7 mouse cellular contexts compared by ENCODE assay signal in the genomic region with DNA sequence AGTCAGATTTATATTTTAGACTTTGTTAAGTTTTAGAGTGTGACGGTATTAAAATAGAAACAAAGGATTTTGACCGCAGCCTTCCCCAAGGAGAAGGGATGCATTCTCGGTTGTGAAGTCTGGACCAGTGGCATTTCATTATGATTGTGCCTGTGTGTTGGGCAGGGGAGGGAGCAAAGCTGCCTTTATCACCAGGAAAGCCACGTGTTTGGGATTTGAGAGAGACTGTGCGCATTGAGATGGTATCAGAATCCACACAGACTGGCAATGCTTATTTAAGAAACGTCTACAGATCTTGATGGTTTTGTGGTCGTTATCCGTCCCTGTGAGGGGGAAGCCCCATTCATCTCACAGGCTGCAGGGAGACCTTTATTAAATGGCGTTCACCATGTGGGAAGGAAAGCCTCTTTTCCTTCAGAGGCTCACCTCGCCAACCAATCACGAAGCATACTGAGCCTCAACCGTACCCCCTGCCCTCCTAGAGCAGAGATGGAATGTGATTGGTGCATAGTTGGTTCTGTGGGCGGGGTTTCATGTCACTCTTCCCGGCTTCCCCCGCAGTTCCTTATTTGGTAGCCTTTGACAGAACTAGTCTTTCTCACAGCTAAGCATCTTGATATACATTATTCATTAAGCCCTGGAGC.
DNase-seq lines count a peak whose midpoint lies in the region; ATAC-seq and TF ChIP-seq lines count a peak whose summit lies in the region.

No protein-coding gene starts in this region.

- peak overlapping the region; percentile 33 for H3K4me2 ChIP-seq in embryonic facial prominence, embryonic 12.5 days (replicated peaks)
- peak overlapping the region; percentile 50 for H3K4me2 ChIP-seq in hindbrain, embryonic 13.5 days
- H3K4me2 ChIP-seq in midbrain, embryonic 13.5 days (replicated peaks), result peak overlapping the region; percentile 51
- peak overlapping the region; percentile 37 for H3K4me2 ChIP-seq in stomach, postnatal 0 days (replicated peaks; ENCODE audit: low read depth)

- no peaks in the 10 kb centered on the region for H3K9me3 ChIP-seq in embryonic facial prominence, embryonic 12.5 days
- no peaks in the 10 kb centered on the region for H3K9me3 ChIP-seq in hindbrain, embryonic 13.5 days
- no peaks in the 10 kb centered on the region for H3K9me3 ChIP-seq in midbrain, embryonic 13.5 days
- no peaks in the 10 kb centered on the region for H3K9me3 ChIP-seq in stomach, postnatal 0 days (ENCODE audit: control insufficient read depth, low read length)

- 36% methylated on average over 15 of the region's 15 CpGs for WGBS in embryonic facial prominence, embryonic 12.5 days
- WGBS in hindbrain, embryonic 13.5 days, result 21% methylated on average over 15 of the region's 15 CpGs
- WGBS in midbrain, embryonic 13.5 days, result 12% methylated on average over 15 of the region's 15 CpGs
- WGBS in stomach, postnatal 0 days, result 27% methylated on average over 15 of the region's 15 CpGs

- DNase-seq in urinary bladder, postnatal 14 days (ENCODE audit: low spot score), result peak; percentile 24
- no peak for DNase-seq in urinary bladder, postnatal 4 days (ENCODE audit: low spot score in 2 of 2)
- DNase-seq in left cerebral cortex, postnatal 36 days (ENCODE audit: low spot score in 2 of 2), result peak; percentile 82 to 87
- peak; percentile 24 for DNase-seq in stomach, postnatal 0 days (ENCODE audit: low spot score)

- no peaks in the 10 kb centered on the region for H3K4me1 ChIP-seq in embryonic facial prominence, embryonic 12.5 days
- H3K4me1 ChIP-seq in hindbrain, embryonic 13.5 days (replicated peaks), result peaks cover 26% of the 10 kb centered on the region
- peaks cover 47% of the 10 kb centered on the region for H3K4me1 ChIP-seq in midbrain, embryonic 13.5 days (replicated peaks)
- no peaks in the 10 kb centered on the region for H3K4me1 ChIP-seq in stomach, postnatal 0 days (replicated peaks; ENCODE audit: control insufficient read depth, insufficient read depth)

- H3K27me3 ChIP-seq in embryonic facial prominence, embryonic 12.5 days, result no peaks in the 10 kb centered on the region
- no peaks in the 10 kb centered on the region for H3K27me3 ChIP-seq in hindbrain, embryonic 13.5 days
- H3K27me3 ChIP-seq in midbrain, embryonic 13.5 days, result no peaks in the 10 kb centered on the region
- no peaks in the 10 kb centered on the region for H3K27me3 ChIP-seq in stomach, postnatal 0 days (ENCODE audit: control insufficient read depth, insufficient read depth, low read length)

- H3K4me3 ChIP-seq in embryonic facial prominence, embryonic 12.5 days, result no peak overlapping the region
- H3K4me3 ChIP-seq in hindbrain, embryonic 13.5 days, result peak overlapping the region; percentile 35
- H3K4me3 ChIP-seq in midbrain, embryonic 13.5 days (replicated peaks), result peak overlapping the region; percentile 39
- H3K4me3 ChIP-seq in stomach, postnatal 0 days (ENCODE audit: low read depth, low read length), result peak overlapping the region; percentile 18; the same call in 1 of the 2 replicates

- no peak overlapping the region for H3K27ac ChIP-seq in embryonic facial prominence, embryonic 12.5 days
- peak overlapping the region; percentile 81 for H3K27ac ChIP-seq in hindbrain, embryonic 13.5 days
- H3K27ac ChIP-seq in midbrain, embryonic 13.5 days, result peak overlapping the region; percentile 81
- H3K27ac ChIP-seq in stomach, postnatal 0 days (replicated peaks), result no peak overlapping the region

- no peak for TF ChIP-seq CTCF in stomach, postnatal 0 days (IDR thresholded peaks at IDR 0.05; ENCODE audit: low read depth)

- no peak overlapping the region for H3K9ac ChIP-seq in embryonic facial prominence, embryonic 12.5 days
- H3K9ac ChIP-seq in hindbrain, embryonic 13.5 days, result peak overlapping the region; percentile 30; the same call in 1 of the 2 replicates
- 0 out of 2 replicates have a peak overlapping the region, but pooled peaks have one; percentile 34 for H3K9ac ChIP-seq in midbrain, embryonic 13.5 days (replicated peaks)
- no peak overlapping the region for H3K9ac ChIP-seq in stomach, postnatal 0 days (ENCODE audit: low read length)

- ATAC-seq in embryonic facial prominence, embryonic 12.5 days (ENCODE audit: insufficient number of reproducible peaks, insufficient read depth, low FRiP score, low TSS enrichment), result peak; percentile 49; the same call in 1 of the 2 replicates
- ATAC-seq in hindbrain, embryonic 13.5 days (ENCODE audit: low FRiP score), result peak; percentile 96
- ATAC-seq in midbrain, embryonic 13.5 days, result peak; percentile 98
- ATAC-seq in stomach, postnatal 0 days (ENCODE audit: low FRiP score, low TSS enrichment), result peak; percentile 68; the same call in 1 of the 2 replicates

- TF ChIP-seq EP300 in stomach, postnatal 0 days (optimal IDR thresholded peaks at IDR 0.05), result no peak

- no peaks in the 10 kb centered on the region for H3K36me3 ChIP-seq in embryonic facial prominence, embryonic 12.5 days
- H3K36me3 ChIP-seq in hindbrain, embryonic 13.5 days, result no peaks in the 10 kb centered on the region
- H3K36me3 ChIP-seq in midbrain, embryonic 13.5 days, result no peaks in the 10 kb centered on the region
- H3K36me3 ChIP-seq in stomach, postnatal 0 days (ENCODE audit: control insufficient read depth, insufficient read depth, low read length), result no peaks in the 10 kb centered on the region

- intact Hi-C loops in left cerebral cortex, postnatal 36 days (cut with DNase I), result no loop called here

Comparison
In these comparisons a context has a peak if more than half of its experiments do, and no peak if none do; other contexts are left out.
1. DNase-seq: peak in urinary bladder, postnatal 14 days (single experiment), left cerebral cortex, postnatal 36 days (2 of 2) and stomach, postnatal 0 days (single experiment); none in urinary bladder, postnatal 4 days (0 of 2).
2. H3K27ac ChIP-seq: peak in hindbrain, embryonic 13.5 days (single experiment) and midbrain, embryonic 13.5 days (single experiment); none in embryonic facial prominence, embryonic 12.5 days (single experiment) and stomach, postnatal 0 days (single experiment).
3. H3K9ac ChIP-seq: peak in hindbrain, embryonic 13.5 days (single experiment) and midbrain, embryonic 13.5 days (single experiment); none in embryonic facial prominence, embryonic 12.5 days (single experiment) and stomach, postnatal 0 days (single experiment).
4. Peak in every context shown above with its lines, with median percentiles within 50 percentile points of each other: ATAC-seq and H3K4me2 ChIP-seq.